ENCODE assay signal across 19 mouse cellular contexts in genomic region chr17:80845349-80845748, GRCm38 (mm10).
DNase-seq lines count a peak whose midpoint lies in the region; ATAC-seq and TF ChIP-seq lines count a peak whose summit lies in the region.
"Had no signal": no experiment of that assay in that cellular context is flagged by ENCODE, and none has a peak within 500 bp of the region (broad histone marks: within the 10 kb centered on the region; RNA-seq: fewer than 3 reads in every experiment).

No protein-coding gene starts in this region.

- no peak overlapping the region for H3K27ac ChIP-seq in layer of hippocampus, adult 2 months
- no peak overlapping the region for H3K27ac ChIP-seq in forebrain, embryonic 15.5 days (replicated peaks)
- H3K27ac ChIP-seq in intestine, embryonic 15.5 days = no peak overlapping the region
- H3K27ac ChIP-seq: gastrocnemius, adult 2 months; heart, adult 2 months; hindbrain, embryonic 15.5 days; midbrain, embryonic 15.5 days; neural tube, embryonic 12.5 days had no signal

- WGBS in forebrain, embryonic 15.5 days = 37% methylated on average over 7 of the region's 7 CpGs
- WGBS in intestine, embryonic 15.5 days = 80% methylated on average over 7 of the region's 7 CpGs

- no peak overlapping the region for H3K9ac ChIP-seq in forebrain, embryonic 15.5 days (replicated peaks)
- no peak overlapping the region for H3K9ac ChIP-seq in intestine, embryonic 15.5 days
- H3K9ac ChIP-seq: hindbrain, embryonic 15.5 days; midbrain, embryonic 15.5 days; neural tube, embryonic 12.5 days had no signal

- no peak for TF ChIP-seq CTCF in layer of hippocampus, adult 2 months (conservative IDR thresholded peaks at IDR 0.05)

- no peaks in the 10 kb centered on the region for H3K27me3 ChIP-seq in forebrain, embryonic 15.5 days
- H3K27me3 ChIP-seq in intestine, embryonic 15.5 days (replicated peaks) = no peaks in the 10 kb centered on the region
- H3K27me3 ChIP-seq: hindbrain, embryonic 15.5 days; midbrain, embryonic 15.5 days; neural tube, embryonic 12.5 days had no signal

- H3K9me3 ChIP-seq in forebrain, embryonic 15.5 days = no peaks in the 10 kb centered on the region
- no peaks in the 10 kb centered on the region for H3K9me3 ChIP-seq in intestine, embryonic 15.5 days
- H3K9me3 ChIP-seq: hindbrain, embryonic 15.5 days; midbrain, embryonic 15.5 days; neural tube, embryonic 12.5 days had no signal

- no peak overlapping the region for H3K4me2 ChIP-seq in forebrain, embryonic 15.5 days (replicated peaks)
- no peak overlapping the region for H3K4me2 ChIP-seq in intestine, embryonic 15.5 days (replicated peaks)
- H3K4me2 ChIP-seq: hindbrain, embryonic 15.5 days; midbrain, embryonic 15.5 days; neural tube, embryonic 12.5 days had no signal

- no peaks in the 10 kb centered on the region for H3K36me3 ChIP-seq in forebrain, embryonic 15.5 days
- H3K36me3 ChIP-seq in intestine, embryonic 15.5 days = no peaks in the 10 kb centered on the region
- H3K36me3 ChIP-seq: hindbrain, embryonic 15.5 days; midbrain, embryonic 15.5 days; neural tube, embryonic 12.5 days had no signal

- DNase-seq in layer of hippocampus, adult 2 months (ENCODE audit: low spot score in 2 of 2) = peak; percentile 11 to 21
- DNase-seq in layer of hippocampus, adult 9-10 months (ENCODE audit: low spot score) = no peak
- DNase-seq in right cerebral cortex, adult 18-20 months = peak; percentile 60
- DNase-seq in right cerebral cortex, postnatal 4 days = no peak
- DNase-seq: adrenal gland, postnatal 36 days; cerebellum, postnatal 10 days; gastrocnemius, adult 2 months; heart, adult 2 months; kidney, adult 11 months; kidney, postnatal 25 days; liver; lung, adult 18-20 months; lung, postnatal 4 days had no signal

- H3K4me1 ChIP-seq in forebrain, embryonic 15.5 days = peaks cover 24% of the 10 kb centered on the region
- no peaks in the 10 kb centered on the region for H3K4me1 ChIP-seq in intestine, embryonic 15.5 days (replicated peaks)
- H3K4me1 ChIP-seq: hindbrain, embryonic 15.5 days; midbrain, embryonic 15.5 days; neural tube, embryonic 12.5 days had no signal

- 0 out of 2 replicates have a peak, but pooled peaks have one; percentile 37 for ATAC-seq in forebrain, embryonic 15.5 days (replicated peaks)
- no peak for ATAC-seq in erythroid progenitor cell, adult 5-6 weeks (replicated peaks; ENCODE audit: low FRiP score, poor library complexity, severe bottlenecking)
- ATAC-seq in intestine, embryonic 15.5 days = no peak
- ATAC-seq: midbrain, embryonic 15.5 days had no signal

- no peak overlapping the region for H3K4me3 ChIP-seq in layer of hippocampus, adult 2 months
- no peak overlapping the region for H3K4me3 ChIP-seq in forebrain, embryonic 15.5 days
- no peak overlapping the region for H3K4me3 ChIP-seq in intestine, embryonic 15.5 days (replicated peaks)
- H3K4me3 ChIP-seq: gastrocnemius, adult 2 months; heart, adult 2 months; hindbrain, embryonic 15.5 days; midbrain, embryonic 15.5 days; neural tube, embryonic 12.5 days had no signal

Comparison
In these comparisons a context has a peak if more than half of its experiments do, and no peak if none do; other contexts are left out.
1. DNase-seq: peak in layer of hippocampus, adult 2 months (2 of 2) and right cerebral cortex, adult 18-20 months (single experiment); none in layer of hippocampus, adult 9-10 months (single experiment) and right cerebral cortex, postnatal 4 days (single experiment).